Mouse (Mus musculus) kidney, embryonic 15.5 days (tissue): Measurements from ENCODE around the gene BC016579. TPM values are rescaled to one million over a fixed set of nuclear protein-coding genes. Genes with fewer than 3 reads are reported as not detected.
A peak's percentile ranks its signal among the peaks of the same experiment; 100 is the strongest.

ENCODE experiments used
- ATAC-seq: fragments of 200-750 bp; cut with Nextera tagmentation; replicated peaks from 2 replicates; pipeline ENCODE4 v1.8.0; 2017; ENCODE audit warnings: moderate TSS enrichment; ENCODE audit not compliant: low FRiP score
- H3K27ac ChIP-seq: fragments of 300-500 bp; sonication (generic); 2 replicates; pipeline ENCODE4 v1.5.1; 2015; ENCODE audit warnings: mild to moderate bottlenecking, inconsistent platforms
- H3K27me3 ChIP-seq: fragments of 300-500 bp; sonication (generic); 2 replicates; pipeline ENCODE4 v1.6.1; 2015; ENCODE audit warnings: inconsistent platforms
- H3K36me3 ChIP-seq: fragments of 300-500 bp; sonication (generic); 2 replicates; pipeline ENCODE4 v1.6.1; 2015; ENCODE audit warnings: inconsistent platforms
- H3K4me1 ChIP-seq: fragments of 300-500 bp; sonication (generic); 2 replicates; pipeline ENCODE4 v1.6.1; 2015; ENCODE audit warnings: inconsistent platforms
- H3K4me2 ChIP-seq: fragments of 300-500 bp; sonication (generic); 2 replicates; pipeline ENCODE4 v1.6.1; 2015; ENCODE audit warnings: moderate library complexity, mild to moderate bottlenecking, inconsistent platforms
- H3K4me3 ChIP-seq: fragments of 300-500 bp; sonication (generic); replicated peaks from 2 replicates; pipeline ENCODE4 v1.5.1; 2015; ENCODE audit warnings: mild to moderate bottlenecking, inconsistent platforms
- H3K9ac ChIP-seq: fragments of 300-500 bp; sonication (generic); 2 replicates; pipeline ENCODE4 v1.6.1; 2015; ENCODE audit warnings: mild to moderate bottlenecking, inconsistent platforms
- H3K9me3 ChIP-seq: fragments of 300-500 bp; sonication (generic); replicated peaks from 2 replicates; pipeline ENCODE4 v1.6.1; 2016; ENCODE audit warnings: inconsistent platforms
- WGBS: fragments of 180-500 bp; shearing (Covaris S2); methylation state at CpG from one replicate; pipeline ENCODE4 v1.1.7; 2015; ENCODE audit warnings: mixed read lengths; 5-methylcytosine and 5-hydroxymethylcytosine counted together
- polyA plus RNA-seq: library from polyadenylated mRNA; unstranded; fragments of >200 nt; fragmentation: Nextera tagmentation; extraction: Ambion mirVana; gene quantifications from 2 replicates; pipeline ENCODE4 v1.2.1, GENCODE M21; 2015

Gene BC016579
- polyA plus RNA-seq, 1 experiment from 2014 or later: 0.23 TPM

DNA sequence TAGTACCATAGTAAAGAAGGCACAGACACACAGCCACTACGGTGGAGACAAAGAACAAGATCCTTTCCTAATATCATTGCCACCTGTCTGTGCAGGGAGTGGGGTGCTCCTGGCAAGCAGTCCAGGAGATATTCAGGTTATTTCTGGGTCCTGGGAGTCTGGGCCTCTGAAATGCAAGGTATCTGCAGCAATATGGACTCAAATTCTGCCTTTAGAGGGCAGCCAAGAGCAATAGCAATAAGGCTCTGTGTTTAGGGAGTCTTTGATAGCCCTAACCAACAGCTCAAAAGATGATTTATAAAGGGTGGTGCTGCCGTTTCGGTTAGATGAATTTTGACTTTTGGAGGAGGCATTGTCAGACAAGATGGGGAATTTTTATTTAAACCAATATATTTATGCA lies 44.6 kb downstream of the BC016579 start:
- Histone ChIP-seq H3K27ac (no peak overlapping the region), H3K36me3 (no peaks in the 10 kb centered on the region), H3K27me3 (no peaks in the 10 kb centered on the region), H3K4me3 (no peak overlapping the region), H3K9me3 (no peaks in the 10 kb centered on the region), H3K4me1 (peaks cover 4% of the 10 kb centered on the region; the same call in 1 of the 2 replicates), H3K4me2 (no peak overlapping the region), H3K9ac (no peak overlapping the region)
- WGBS: 73% methylated on average over 3 of the region's 3 CpGs
- ATAC-seq: peak; percentile 43; the same call in 1 of the 2 replicates

DNA sequence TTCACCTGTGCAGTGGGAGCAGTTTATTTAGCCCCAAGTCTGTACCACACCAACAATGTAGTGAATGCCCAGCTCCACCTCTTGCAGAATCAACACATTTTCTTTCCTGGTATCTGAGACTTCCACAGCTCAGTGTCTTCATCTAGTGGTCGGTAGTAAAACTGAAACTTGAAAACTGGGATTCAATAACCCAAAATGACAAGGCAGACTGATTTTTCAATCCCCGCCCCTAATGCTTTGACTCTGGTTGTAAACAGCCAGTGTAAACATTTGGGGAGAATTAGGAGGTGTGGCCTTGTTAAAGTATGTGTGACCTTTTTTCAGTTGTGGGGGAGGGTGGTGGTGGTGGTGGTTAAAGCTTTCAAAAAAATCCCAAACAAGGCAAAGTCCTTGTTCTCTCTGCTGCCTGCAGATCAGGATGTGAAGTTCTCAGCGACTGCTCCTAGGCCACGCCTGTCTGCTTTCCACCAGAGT lies 45.4 kb downstream of the BC016579 start:
- peak; percentile 66 for ATAC-seq
- Histone ChIP-seq H3K27ac (peak overlapping the region; percentile 1; the same call in 1 of the 2 replicates), H3K4me2 (no peak overlapping the region)

DNA sequence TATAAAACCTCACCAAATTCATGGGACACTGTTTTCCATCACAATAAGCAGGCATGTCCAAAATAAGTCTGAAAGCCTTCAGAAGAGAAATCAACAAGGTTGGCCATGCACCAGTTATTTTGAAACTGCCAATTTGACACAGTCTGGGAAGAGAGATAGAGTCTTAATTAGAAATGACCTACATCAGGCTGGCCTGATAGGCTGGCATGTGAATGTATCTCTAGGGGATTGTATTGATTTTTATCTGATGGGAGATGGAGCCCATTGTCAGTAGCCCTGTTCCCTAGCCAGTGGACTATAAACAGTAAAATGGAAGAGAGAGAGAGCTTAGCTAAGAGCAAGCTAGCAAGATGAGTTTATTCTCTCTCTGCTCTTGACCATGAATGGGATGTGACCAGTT lies 58.4 kb downstream of the BC016579 start:
- Histone ChIP-seq H3K9me3 (no peaks in the 10 kb centered on the region), H3K36me3 (no peaks in the 10 kb centered on the region), H3K9ac (no peak overlapping the region), H3K4me3 (no peak overlapping the region), H3K4me2 (no peak overlapping the region), H3K4me1 (no peaks in the 10 kb centered on the region), H3K27me3 (no peaks in the 10 kb centered on the region), H3K27ac (no peak overlapping the region)
- no peak for ATAC-seq

More for the DNA sequence above, 45.4 kb downstream of the BC016579 start:
- 25% methylated on average over 4 of the region's 4 CpGs for WGBS
- Histone ChIP-seq H3K27me3 (no peaks in the 10 kb centered on the region), H3K9ac (no peak overlapping the region), H3K9me3 (no peaks in the 10 kb centered on the region), H3K4me1 (peaks cover 4% of the 10 kb centered on the region; the same call in 1 of the 2 replicates), H3K36me3 (no peaks in the 10 kb centered on the region), H3K4me3 (no peak overlapping the region)

DNA sequence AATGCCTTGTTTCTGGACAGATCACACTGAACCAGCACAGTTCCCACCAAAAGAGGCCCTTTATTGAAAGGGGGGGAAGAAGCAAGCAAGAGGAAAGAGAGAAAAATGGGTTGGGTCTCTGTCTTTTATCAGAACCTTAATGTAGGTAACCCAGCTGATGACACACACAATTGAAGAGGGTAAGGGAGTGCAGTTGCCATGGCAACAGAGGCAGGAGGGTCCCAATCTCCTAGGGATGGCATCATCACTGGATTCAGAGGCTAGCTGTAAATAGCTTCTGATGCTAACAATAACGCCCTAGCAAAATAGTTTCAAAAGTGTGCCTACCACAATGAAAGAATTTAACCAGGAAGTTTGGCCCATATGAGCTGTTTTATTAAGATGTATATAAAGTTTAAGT lies 60.2 kb downstream of the BC016579 start:
- Histone ChIP-seq H3K4me1 (no peaks in the 10 kb centered on the region), H3K36me3 (no peaks in the 10 kb centered on the region), H3K4me3 (no peak overlapping the region), H3K27ac (no peak overlapping the region), H3K27me3 (no peaks in the 10 kb centered on the region), H3K9ac (no peak overlapping the region), H3K4me2 (no peak overlapping the region), H3K9me3 (no peaks in the 10 kb centered on the region)
- WGBS: 82% methylated on average over 1 of the region's 1 CpGs
- ATAC-seq: no peak

DNA sequence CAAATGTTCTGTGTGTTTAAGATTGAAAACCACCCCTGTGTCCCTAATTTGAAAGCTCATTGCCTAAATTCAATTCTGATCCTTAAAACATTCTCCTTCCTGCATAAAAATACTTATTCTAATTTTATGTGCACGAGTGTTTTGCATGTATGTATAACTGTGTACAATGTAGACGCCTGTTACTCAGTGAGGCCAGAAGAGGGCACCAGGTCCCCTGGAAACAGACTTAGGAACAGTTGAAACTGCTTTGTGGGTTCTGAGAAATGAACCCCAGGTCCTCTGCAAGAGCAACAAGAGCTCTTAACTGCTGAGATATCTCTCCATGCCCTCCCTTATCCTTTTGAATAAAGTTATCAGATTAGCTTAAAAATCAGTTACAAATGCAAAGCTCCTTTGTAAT lies 71.4 kb downstream of the BC016579 start:
- 33% methylated on average over 2 of the region's 2 CpGs for WGBS
- H3K9me3 ChIP-seq: no peaks in the 10 kb centered on the region

DNA sequence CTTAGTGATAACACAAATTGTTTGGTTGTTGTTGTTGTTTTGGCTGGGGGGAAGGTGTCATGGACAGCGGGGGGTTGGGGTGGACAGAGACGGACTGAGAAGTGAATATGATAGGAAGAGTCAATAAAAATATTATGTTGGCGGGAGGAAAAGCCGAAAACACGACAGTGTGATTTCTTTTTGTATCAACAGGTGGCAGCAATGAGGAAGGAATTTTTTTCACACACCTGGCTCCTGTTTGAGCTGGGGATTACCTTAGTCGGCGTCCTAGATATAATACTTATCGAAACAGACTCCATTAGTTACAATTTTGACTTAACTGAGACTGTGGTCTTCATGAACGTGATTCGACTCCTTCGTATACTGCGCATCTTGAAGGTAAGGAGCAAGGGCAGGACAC lies 74.0 kb downstream of the BC016579 start:
- 71% methylated on average over 12 of the region's 12 CpGs for WGBS
- H3K4me1 ChIP-seq: no peaks in the 10 kb centered on the region
- no peaks in the 10 kb centered on the region for H3K9me3 ChIP-seq
- ATAC-seq: no peak
- H3K36me3 ChIP-seq: no peaks in the 10 kb centered on the region
- H3K9ac ChIP-seq: no peak overlapping the region
- no peak overlapping the region for H3K27ac ChIP-seq
- H3K4me3 ChIP-seq: no peak overlapping the region
- H3K4me2 ChIP-seq: no peak overlapping the region
- H3K27me3 ChIP-seq: no peaks in the 10 kb centered on the region

More for the DNA sequence above, 71.4 kb downstream of the BC016579 start:
- Histone ChIP-seq H3K4me2 (no peak overlapping the region), H3K36me3 (no peaks in the 10 kb centered on the region), H3K9ac (no peak overlapping the region), H3K27me3 (no peaks in the 10 kb centered on the region), H3K27ac (no peak overlapping the region), H3K4me1 (no peaks in the 10 kb centered on the region), H3K4me3 (no peak overlapping the region)
- ATAC-seq: no peak

Other genes with a start within 250 kb of the BC016579 start
- 34.9 and 39.1 TPM in 2 replicates for gene Cd200, start 245.0 kb downstream of the BC016579 start, polyA plus RNA-seq
- gene Gm609, start 161.1 kb downstream of the BC016579 start, polyA plus RNA-seq: 0.61 and 0.80 TPM in 2 replicates
- gene Gm17783, start 122.0 kb downstream of the BC016579 start, polyA plus RNA-seq: 2.4 and 2.5 TPM in 2 replicates
- not detected in 2 replicates for gene Slc9c1, start 118.8 kb downstream of the BC016579 start, polyA plus RNA-seq
- 0.08 and 0.18 TPM in 2 replicates for gene Gcsam, start 43.7 kb downstream of the BC016579 start, polyA plus RNA-seq
- gene Tmprss7, start 39.6 kb upstream of the BC016579 start, polyA plus RNA-seq: 0.09 TPM in 1 of 2 replicates, not detected in the other
- 7.9 and 13.4 TPM in 2 replicates for gene Tagln3, start 70.5 kb upstream of the BC016579 start, polyA plus RNA-seq
- gene Abhd10, start 88.9 kb upstream of the BC016579 start, polyA plus RNA-seq: 36.9 and 39.3 TPM in 2 replicates